Mouse (Mus musculus): ENCODE results near the gene Enah. TPM values are rescaled to one million over a fixed set of nuclear protein-coding genes. Genes with fewer than 3 reads are reported as not detected.

Enah gene
- total and polyA plus RNA-seq, 2 experiments: 0.06 to 0.74 TPM

DNA sequence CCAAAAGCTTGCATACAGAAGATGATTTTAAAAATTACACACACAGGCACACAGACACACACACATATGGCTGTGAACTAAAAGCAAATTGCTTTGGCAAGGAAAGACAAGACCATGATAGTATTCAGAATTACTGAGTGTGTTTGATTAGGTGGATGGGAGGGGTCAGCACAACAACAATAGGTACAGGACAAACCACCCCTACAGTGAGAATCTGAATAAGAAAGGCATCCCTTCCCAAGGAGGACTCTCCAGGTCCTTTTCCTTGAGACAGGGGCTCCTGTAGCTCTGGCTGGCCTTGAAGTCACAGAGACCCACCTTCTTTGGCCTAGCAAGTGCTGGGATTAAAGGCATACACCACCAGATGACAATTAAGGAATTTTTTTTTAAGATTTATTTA lies 66.2 kb downstream of the Enah start:
- Histone ChIP-seq H3K27me3 (ENCODE audit: control insufficient read depth, insufficient read depth, low read length) (no peaks in the 10 kb centered on the region), H3K27ac (replicated peaks; ENCODE audit: insufficient read depth, low read depth, low read length) (no peak overlapping the region), H3K9ac (ENCODE audit: low read depth, low read length) (no peak overlapping the region), H3K36me3 (ENCODE audit: control insufficient read depth, insufficient read depth, low read length) (no peaks in the 10 kb centered on the region), H3K4me1 (ENCODE audit: control insufficient read depth, insufficient read depth, low read length) (no peaks in the 10 kb centered on the region), H3K79me2 (ENCODE audit: control insufficient read depth, insufficient read depth, low read length) (no peaks in the 10 kb centered on the region), H3K4me3 (ENCODE audit: insufficient read depth, low read depth, low read length) (no peak overlapping the region)
- TF ChIP-seq CTCF (IDR thresholded peaks at IDR 0.05; ENCODE audit: low read depth, low read length) (no peak), POLR2A (IDR thresholded peaks at IDR 0.05; ENCODE audit: extremely low read depth, insufficient read depth, low read length) (no peak)
- no peak for DNase-seq (ENCODE audit: extremely low read depth, low read depth, low spot score)

DNA sequence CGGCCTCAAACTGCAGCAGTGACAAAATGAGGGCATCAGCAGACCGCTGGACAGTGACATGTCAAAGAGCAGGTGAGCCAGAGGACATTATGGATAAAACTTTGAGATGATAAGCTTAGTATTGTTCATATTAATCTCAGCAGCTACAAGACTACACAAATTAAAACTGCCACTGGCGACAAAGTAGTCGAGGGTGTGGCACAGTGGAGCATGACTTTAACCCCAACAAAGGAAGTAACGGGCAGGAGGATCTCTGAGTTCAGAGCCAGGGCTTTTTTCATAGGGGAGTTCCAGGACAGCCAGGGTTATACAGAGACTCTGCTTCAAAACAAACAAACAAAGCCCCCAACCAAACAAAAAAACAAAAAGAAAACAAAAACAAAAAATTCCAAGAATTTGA lies 68.5 kb downstream of the Enah start:
- 77% methylated on average over 5 of the region's 5 CpGs for WGBS
- Histone ChIP-seq H3K4me3 (ENCODE audit: insufficient read depth, low read depth, low read length) (no peak overlapping the region), H3K9ac (ENCODE audit: low read depth, low read length) (no peak overlapping the region), H3K27ac (replicated peaks; ENCODE audit: insufficient read depth, low read depth, low read length) (no peak overlapping the region), H3K79me2 (ENCODE audit: control insufficient read depth, insufficient read depth, low read length) (no peaks in the 10 kb centered on the region), H3K4me1 (ENCODE audit: control insufficient read depth, insufficient read depth, low read length) (no peaks in the 10 kb centered on the region), H3K36me3 (ENCODE audit: control insufficient read depth, insufficient read depth, low read length) (no peaks in the 10 kb centered on the region), H3K27me3 (ENCODE audit: control insufficient read depth, insufficient read depth, low read length) (no peaks in the 10 kb centered on the region)
- no peak for DNase-seq (ENCODE audit: extremely low read depth, low read depth, low spot score)
- no peak for TF ChIP-seq CTCF (IDR thresholded peaks at IDR 0.05; ENCODE audit: low read depth, low read length)
- no peak for TF ChIP-seq POLR2A (IDR thresholded peaks at IDR 0.05; ENCODE audit: extremely low read depth, insufficient read depth, low read length)

DNA sequence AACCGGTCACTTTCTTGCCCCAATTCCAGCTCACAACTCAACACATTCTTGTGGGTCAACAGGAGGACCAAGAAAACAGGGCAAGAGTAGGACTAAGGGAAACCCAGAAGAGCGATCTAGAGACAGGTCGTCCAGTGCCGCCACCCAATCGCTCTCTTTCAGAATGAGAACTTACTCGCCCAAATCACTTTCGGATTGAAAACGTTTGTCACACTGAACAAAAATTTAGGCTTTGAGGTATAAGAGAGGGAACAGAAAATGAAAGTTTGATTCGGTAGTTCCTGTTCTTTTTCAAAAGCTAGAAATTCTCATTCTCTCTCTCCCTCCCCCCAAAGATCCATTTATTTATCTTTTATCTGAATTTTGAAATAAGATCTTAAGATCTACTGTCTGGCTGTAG lies 69.1 kb downstream of the Enah start:
- Histone ChIP-seq H3K4me3 (ENCODE audit: insufficient read depth, low read depth, low read length) (no peak overlapping the region), H3K27ac (replicated peaks; ENCODE audit: insufficient read depth, low read depth, low read length) (no peak overlapping the region), H3K9ac (ENCODE audit: low read depth, low read length) (no peak overlapping the region), H3K27me3 (ENCODE audit: control insufficient read depth, insufficient read depth, low read length) (no peaks in the 10 kb centered on the region), H3K79me2 (ENCODE audit: control insufficient read depth, insufficient read depth, low read length) (no peaks in the 10 kb centered on the region), H3K4me1 (ENCODE audit: control insufficient read depth, insufficient read depth, low read length) (no peaks in the 10 kb centered on the region), H3K36me3 (ENCODE audit: control insufficient read depth, insufficient read depth, low read length) (no peaks in the 10 kb centered on the region)
- no peak for TF ChIP-seq CTCF (IDR thresholded peaks at IDR 0.05; ENCODE audit: low read depth, low read length)
- no peak for DNase-seq (ENCODE audit: extremely low read depth, low read depth, low spot score)
- WGBS: 85% methylated on average over 9 of the region's 9 CpGs

DNA sequence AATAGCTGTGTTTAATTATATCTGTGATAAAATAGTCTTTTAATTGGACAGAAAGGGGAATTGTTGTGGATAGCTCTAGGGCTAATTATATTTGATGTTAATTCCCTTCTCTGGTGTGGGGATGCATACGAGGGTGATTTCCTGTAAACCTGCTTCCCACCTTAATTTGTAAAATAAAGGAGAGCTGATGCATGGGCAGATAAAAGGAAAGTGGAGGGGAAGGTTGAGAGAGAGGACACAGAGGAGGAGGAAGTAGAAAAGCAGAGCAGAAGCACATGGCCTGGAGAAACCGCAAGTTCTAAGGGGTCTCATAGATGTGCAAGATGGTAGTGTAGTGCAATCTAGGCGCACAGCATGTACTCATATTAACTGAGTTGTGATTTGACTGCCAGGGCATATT lies 71.6 kb downstream of the Enah start:
- Histone ChIP-seq H3K79me2 (ENCODE audit: control insufficient read depth, insufficient read depth, low read length) (no peaks in the 10 kb centered on the region), H3K4me3 (ENCODE audit: insufficient read depth, low read depth, low read length) (no peak overlapping the region), H3K27ac (replicated peaks; ENCODE audit: insufficient read depth, low read depth, low read length) (no peak overlapping the region), H3K9ac (ENCODE audit: low read depth, low read length) (no peak overlapping the region), H3K36me3 (ENCODE audit: control insufficient read depth, insufficient read depth, low read length) (no peaks in the 10 kb centered on the region), H3K4me1 (ENCODE audit: control insufficient read depth, insufficient read depth, low read length) (no peaks in the 10 kb centered on the region), H3K27me3 (ENCODE audit: control insufficient read depth, insufficient read depth, low read length) (no peaks in the 10 kb centered on the region)
- 92% methylated on average over 3 of the region's 3 CpGs for WGBS
- DNase-seq (ENCODE audit: extremely low read depth, low read depth, low spot score): no peak
- TF ChIP-seq POLR2A (IDR thresholded peaks at IDR 0.05; ENCODE audit: extremely low read depth, insufficient read depth, low read length) (no peak), CTCF (IDR thresholded peaks at IDR 0.05; ENCODE audit: low read depth, low read length) (no peak)

- H3K4me1 ChIP-seq (ENCODE audit: control insufficient read depth, insufficient read depth, low read length): no peaks in the 10 kb centered on the region
- no peaks in the 10 kb centered on the region for H3K79me2 ChIP-seq (ENCODE audit: control insufficient read depth, insufficient read depth, low read length)
- no peak for DNase-seq (ENCODE audit: extremely low read depth, low read depth, low spot score)
- no peak overlapping the region for H3K9ac ChIP-seq (ENCODE audit: low read depth, low read length)
- H3K27ac ChIP-seq (replicated peaks; ENCODE audit: insufficient read depth, low read depth, low read length): no peak overlapping the region
- H3K36me3 ChIP-seq (ENCODE audit: control insufficient read depth, insufficient read depth, low read length): no peaks in the 10 kb centered on the region
- no peak overlapping the region for H3K4me3 ChIP-seq (ENCODE audit: insufficient read depth, low read depth, low read length)
- TF ChIP-seq POLR2A (IDR thresholded peaks at IDR 0.05; ENCODE audit: extremely low read depth, insufficient read depth, low read length): no peak
- no peak for TF ChIP-seq CTCF (IDR thresholded peaks at IDR 0.05; ENCODE audit: low read depth, low read length)
- 27% methylated on average over 2 of the region's 2 CpGs for WGBS
- H3K27me3 ChIP-seq (ENCODE audit: control insufficient read depth, insufficient read depth, low read length): no peaks in the 10 kb centered on the region
Observed at GRCm38 (mm10) chr1:181937064-181937463, 82.7 kb downstream of the Enah start.

DNA sequence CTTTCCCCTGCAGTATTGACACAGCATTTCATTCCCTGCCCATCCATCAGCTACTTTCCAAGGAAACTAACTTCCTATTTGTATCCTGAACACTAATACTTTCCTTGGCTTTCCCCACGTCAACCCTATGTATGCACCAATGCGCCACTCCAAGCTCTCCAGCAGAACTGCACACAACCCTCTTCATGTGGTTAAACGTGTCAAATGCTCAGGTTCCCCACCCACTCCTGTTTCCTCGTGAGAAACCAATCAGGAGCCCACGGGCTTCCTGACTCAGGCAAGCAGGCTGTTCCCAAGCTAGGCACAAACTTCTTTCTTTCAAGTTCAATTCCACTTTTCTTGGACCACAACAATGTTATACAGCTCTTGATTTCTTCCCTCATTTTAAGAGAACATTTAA lies 91.4 kb downstream of the Enah start:
- no peak overlapping the region for H3K27ac ChIP-seq (replicated peaks; ENCODE audit: insufficient read depth, low read depth, low read length)
- no peaks in the 10 kb centered on the region for H3K79me2 ChIP-seq (ENCODE audit: control insufficient read depth, insufficient read depth, low read length)
- DNase-seq (ENCODE audit: extremely low read depth, low read depth, low spot score): no peak
- TF ChIP-seq POLR2A (IDR thresholded peaks at IDR 0.05; ENCODE audit: extremely low read depth, insufficient read depth, low read length) (no peak), CTCF (IDR thresholded peaks at IDR 0.05; ENCODE audit: low read depth, low read length) (no peak)
- H3K36me3 ChIP-seq (ENCODE audit: control insufficient read depth, insufficient read depth, low read length): no peaks in the 10 kb centered on the region
- H3K27me3 ChIP-seq (ENCODE audit: control insufficient read depth, insufficient read depth, low read length): no peaks in the 10 kb centered on the region
- no peak overlapping the region for H3K4me3 ChIP-seq (ENCODE audit: insufficient read depth, low read depth, low read length)
- H3K9ac ChIP-seq (ENCODE audit: low read depth, low read length): no peak overlapping the region
- H3K4me1 ChIP-seq (ENCODE audit: control insufficient read depth, insufficient read depth, low read length): no peaks in the 10 kb centered on the region
- WGBS: 81% methylated on average over 5 of the region's 5 CpGs
